Mouse (Mus musculus): ENCODE data around the gene Arhgef17. TPM values are rescaled to one million over a fixed set of nuclear protein-coding genes. Genes with fewer than 3 reads are reported as not detected.

The Arhgef17 gene
- total and polyA plus RNA-seq, 3 experiments = 0.02 to 0.05 TPM; not detected in 1

DNA sequence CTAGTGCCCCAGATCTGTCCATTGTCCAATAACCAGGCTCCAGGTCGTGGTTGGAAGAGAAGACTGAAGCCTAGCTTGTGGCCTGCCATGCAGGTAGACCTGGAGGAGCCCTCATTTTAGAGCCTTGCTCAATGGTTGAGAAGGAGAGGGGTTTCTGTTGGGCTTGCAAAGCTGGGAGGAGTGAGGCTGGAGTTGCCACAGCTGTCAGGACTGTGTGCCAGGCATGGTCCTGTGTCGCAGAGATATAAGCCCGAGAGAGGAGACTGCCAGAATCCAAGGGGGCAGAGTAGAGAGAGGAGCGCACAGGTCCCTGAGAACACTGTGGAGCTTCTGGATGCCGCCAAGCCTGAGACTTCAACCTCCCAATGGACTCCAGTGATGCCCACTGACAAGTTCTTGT is 12.8 kb upstream of the Arhgef17 start:
- H3K27me3 ChIP-seq (ENCODE audit: insufficient read depth, low read length) = peaks cover 26% of the 10 kb centered on the region
- no peak for TF ChIP-seq CTCF (IDR thresholded peaks at IDR 0.05; ENCODE audit: low read depth, low read length)
- no peak for TF ChIP-seq GATA1 (IDR thresholded peaks at IDR 0.05; ENCODE audit: borderline replicate concordance, low read length)
- no peak for TF ChIP-seq GATA2 (IDR thresholded peaks at IDR 0.05; ENCODE audit: borderline replicate concordance, low read depth, low read length)
- no peak overlapping the region for H3K4me3 ChIP-seq (ENCODE audit: low read depth, low read length)
- H3K9me3 ChIP-seq (replicated peaks) = no peaks in the 10 kb centered on the region
- 0 out of 2 replicates have a peak, but pooled peaks cover 4% of the 10 kb centered on the region for H3K4me1 ChIP-seq (ENCODE audit: insufficient read depth, low read depth, low read length)
- no peaks in the 10 kb centered on the region for H3K36me3 ChIP-seq (replicated peaks)
- ATAC-seq (ENCODE audit: extremely low read depth, insufficient number of reproducible peaks, low FRiP score, poor library complexity, severe bottlenecking) (no peak), DNase-seq (ENCODE audit: low spot score) (no peak)

- Histone ChIP-seq H3K4me1 (ENCODE audit: insufficient read depth, low read depth, low read length) (0 out of 2 replicates have a peak, but pooled peaks cover 4% of the 10 kb centered on the region), H3K27me3 (ENCODE audit: insufficient read depth, low read length) (peaks cover 22% of the 10 kb centered on the region), H3K36me3 (replicated peaks) (no peaks in the 10 kb centered on the region), H3K9me3 (replicated peaks) (no peaks in the 10 kb centered on the region), H3K4me3 (ENCODE audit: low read depth, low read length) (no peak overlapping the region)
- DNase-seq (ENCODE audit: low spot score) = no peak
- no peak for ATAC-seq (ENCODE audit: extremely low read depth, insufficient number of reproducible peaks, low FRiP score, poor library complexity, severe bottlenecking)
- TF ChIP-seq TAL1 (conservative IDR thresholded peaks at IDR 0.05; ENCODE audit: low read depth, low read length) (no peak), GATA2 (IDR thresholded peaks at IDR 0.05; ENCODE audit: borderline replicate concordance, low read depth, low read length) (no peak), GATA1 (IDR thresholded peaks at IDR 0.05; ENCODE audit: borderline replicate concordance, low read length) (no peak), POLR2AphosphoS5 (IDR thresholded peaks at IDR 0.05; ENCODE audit: insufficient replicate concordance, low read depth, low read length) (no peak), CTCF (IDR thresholded peaks at IDR 0.05; ENCODE audit: low read depth, low read length) (no peak)
Observed at GRCm38 (mm10) chr7:100944306-100944705, 12.4 kb upstream of the Arhgef17 start.

DNA sequence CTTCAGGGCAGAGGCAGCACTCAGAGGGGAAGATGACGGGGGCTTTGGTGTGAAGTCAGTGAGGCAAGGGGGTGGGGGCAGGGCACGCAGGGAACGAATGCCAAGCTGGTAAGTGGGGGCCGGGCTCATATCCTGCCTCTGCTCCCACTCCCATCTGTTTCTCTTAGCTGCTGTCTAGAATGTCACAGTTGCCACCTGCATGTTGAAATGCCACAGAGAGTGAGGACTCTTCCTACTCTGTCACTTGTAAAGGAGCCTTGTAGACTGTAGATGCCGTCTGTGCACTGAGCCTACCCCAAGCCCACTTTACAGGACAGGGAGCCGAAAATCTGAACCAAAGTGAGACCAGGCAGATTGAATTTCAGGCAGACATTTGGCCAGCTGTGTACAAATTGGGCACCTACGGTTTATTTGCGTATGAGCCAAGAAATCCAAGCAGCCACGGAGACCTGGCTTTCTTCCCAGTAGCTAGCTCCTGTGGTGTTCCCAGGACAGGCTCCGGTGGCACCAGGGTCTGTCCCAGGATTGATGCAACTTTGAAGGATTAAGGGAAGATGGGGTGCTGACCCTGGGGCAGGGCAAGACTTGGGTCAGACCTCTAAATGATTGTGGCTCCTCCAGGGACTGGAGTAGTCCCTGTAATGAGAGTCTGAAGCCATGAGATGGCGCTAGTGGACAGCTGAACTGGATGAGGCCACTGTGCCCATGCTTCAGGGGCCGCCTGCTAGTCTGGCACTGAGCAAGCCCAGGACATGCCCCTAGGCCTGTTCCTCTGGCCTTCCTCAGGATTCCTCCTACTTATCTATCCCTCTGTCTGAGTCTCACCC is 11.1 kb upstream of the Arhgef17 start:
- Histone ChIP-seq H3K27me3 (ENCODE audit: insufficient read depth, low read length) (peaks cover 27% of the 10 kb centered on the region), H3K4me1 (ENCODE audit: insufficient read depth, low read depth, low read length) (peaks cover 4% of the 10 kb centered on the region; the same call in 1 of the 2 replicates), H3K9me3 (replicated peaks) (no peaks in the 10 kb centered on the region), H3K4me3 (ENCODE audit: low read depth, low read length) (no peak overlapping the region), H3K36me3 (replicated peaks) (no peaks in the 10 kb centered on the region)
- DNase-seq (ENCODE audit: low spot score) (peak; percentile 53), ATAC-seq (ENCODE audit: extremely low read depth, insufficient number of reproducible peaks, low FRiP score, poor library complexity, severe bottlenecking) (no peak; the same call in 1 of the 2 replicates)
- no peak for TF ChIP-seq GATA2 (IDR thresholded peaks at IDR 0.05; ENCODE audit: borderline replicate concordance, low read depth, low read length)
- peak; percentile 72 for TF ChIP-seq CTCF (IDR thresholded peaks at IDR 0.05; ENCODE audit: low read depth, low read length)
- no peak for TF ChIP-seq POLR2AphosphoS5 (IDR thresholded peaks at IDR 0.05; ENCODE audit: insufficient replicate concordance, low read depth, low read length)
- no peak for TF ChIP-seq GATA1 (IDR thresholded peaks at IDR 0.05; ENCODE audit: borderline replicate concordance, low read length)
- TF ChIP-seq TAL1 (conservative IDR thresholded peaks at IDR 0.05; ENCODE audit: low read depth, low read length) = no peak

DNA sequence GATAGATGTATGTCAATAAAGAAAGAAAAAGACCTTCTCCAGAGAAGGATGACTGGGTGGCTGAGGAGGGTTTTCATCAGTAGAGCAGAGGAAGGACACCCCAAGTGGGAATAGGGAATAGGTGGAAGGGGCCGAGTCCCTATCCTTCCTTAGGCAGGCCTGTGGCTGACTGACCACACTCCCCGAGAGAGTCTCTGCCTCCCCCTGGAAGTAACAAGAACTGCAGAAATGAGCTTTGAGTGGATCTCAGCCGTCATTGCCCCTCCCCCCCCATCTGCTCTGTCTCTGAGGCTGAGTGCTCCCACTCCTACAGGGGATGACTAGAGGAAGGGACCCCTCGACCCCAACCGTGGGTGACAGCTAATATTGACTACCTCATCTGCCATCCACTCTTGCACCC is 9.3 kb upstream of the Arhgef17 start:
- no peak for ATAC-seq (ENCODE audit: extremely low read depth, insufficient number of reproducible peaks, low FRiP score, poor library complexity, severe bottlenecking)
- Histone ChIP-seq H3K9me3 (replicated peaks) (no peaks in the 10 kb centered on the region), H3K4me1 (ENCODE audit: insufficient read depth, low read depth, low read length) (peaks cover 4% of the 10 kb centered on the region; the same call in 1 of the 2 replicates), H3K27me3 (ENCODE audit: insufficient read depth, low read length) (peaks cover 21% of the 10 kb centered on the region), H3K4me3 (ENCODE audit: low read depth, low read length) (no peak overlapping the region), H3K36me3 (replicated peaks) (no peaks in the 10 kb centered on the region)
- TF ChIP-seq GATA1 (IDR thresholded peaks at IDR 0.05; ENCODE audit: borderline replicate concordance, low read length) (no peak), POLR2AphosphoS5 (IDR thresholded peaks at IDR 0.05; ENCODE audit: insufficient replicate concordance, low read depth, low read length) (no peak)
- DNase-seq (ENCODE audit: low spot score) = no peak

DNA sequence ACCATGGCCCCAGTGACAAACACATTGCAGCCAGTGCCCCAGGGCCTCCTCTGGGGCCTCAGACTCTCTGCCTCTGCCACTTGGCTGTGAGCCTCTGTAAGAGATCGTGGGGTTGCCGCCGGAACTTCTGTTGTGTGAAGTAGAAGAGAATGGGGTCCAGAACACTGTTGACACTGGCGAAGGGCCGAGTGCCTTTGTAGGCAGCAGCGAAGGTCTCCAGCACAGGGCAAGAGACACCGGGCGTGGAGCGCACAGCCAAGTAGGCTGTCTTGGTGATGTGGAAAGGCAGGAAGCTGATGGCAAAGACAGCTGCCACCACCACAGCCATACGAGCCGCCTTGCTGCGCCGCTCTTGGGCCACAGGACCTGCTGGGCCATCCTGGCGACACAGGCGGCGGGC is 6.2 kb upstream of the Arhgef17 start:
- Histone ChIP-seq H3K9me3 (replicated peaks) (no peaks in the 10 kb centered on the region), H3K4me3 (ENCODE audit: low read depth, low read length) (no peak overlapping the region), H3K4me1 (ENCODE audit: insufficient read depth, low read depth, low read length) (no peaks in the 10 kb centered on the region; the same call in 1 of the 2 replicates), H3K36me3 (replicated peaks) (no peaks in the 10 kb centered on the region), H3K27me3 (ENCODE audit: insufficient read depth, low read length) (peaks cover 13% of the 10 kb centered on the region; the same call in 1 of the 2 replicates)
- no peak for ATAC-seq (ENCODE audit: extremely low read depth, insufficient number of reproducible peaks, low FRiP score, poor library complexity, severe bottlenecking)
- DNase-seq (ENCODE audit: low spot score) = no peak
- TF ChIP-seq CTCF (IDR thresholded peaks at IDR 0.05; ENCODE audit: low read depth, low read length) = no peak
- TF ChIP-seq GATA1 (IDR thresholded peaks at IDR 0.05; ENCODE audit: borderline replicate concordance, low read length) = no peak
- no peak for TF ChIP-seq TAL1 (conservative IDR thresholded peaks at IDR 0.05; ENCODE audit: low read depth, low read length)
- TF ChIP-seq GATA2 (IDR thresholded peaks at IDR 0.05; ENCODE audit: borderline replicate concordance, low read depth, low read length) = no peak
- TF ChIP-seq POLR2AphosphoS5 (IDR thresholded peaks at IDR 0.05; ENCODE audit: insufficient replicate concordance, low read depth, low read length) = no peak

- no peak for TF ChIP-seq GATA2 (IDR thresholded peaks at IDR 0.05; ENCODE audit: borderline replicate concordance, low read depth, low read length)
- TF ChIP-seq GATA1 (IDR thresholded peaks at IDR 0.05; ENCODE audit: borderline replicate concordance, low read length) = no peak
- TF ChIP-seq CTCF (IDR thresholded peaks at IDR 0.05; ENCODE audit: low read depth, low read length) = no peak
- no peak for TF ChIP-seq TAL1 (conservative IDR thresholded peaks at IDR 0.05; ENCODE audit: low read depth, low read length)
- TF ChIP-seq POLR2AphosphoS5 (IDR thresholded peaks at IDR 0.05; ENCODE audit: insufficient replicate concordance, low read depth, low read length) = no peak
- peaks cover 5% of the 10 kb centered on the region for H3K4me1 ChIP-seq (ENCODE audit: insufficient read depth, low read depth, low read length)
- H3K27me3 ChIP-seq (ENCODE audit: insufficient read depth, low read length) = peaks cover 16% of the 10 kb centered on the region; the same call in 1 of the 2 replicates
- H3K36me3 ChIP-seq (replicated peaks) = no peaks in the 10 kb centered on the region
- no peak overlapping the region for H3K4me3 ChIP-seq (ENCODE audit: low read depth, low read length)
- DNase-seq (ENCODE audit: low spot score) (no peak), ATAC-seq (ENCODE audit: extremely low read depth, insufficient number of reproducible peaks, low FRiP score, poor library complexity, severe bottlenecking) (no peak)
- H3K9me3 ChIP-seq (replicated peaks) = peaks cover 3% of the 10 kb centered on the region; the same call in 1 of the 2 replicates
Observed at GRCm38 (mm10) chr7:100937481-100937880, 5.6 kb upstream of the Arhgef17 start.

Measured in G1E (cell line).